Mouse (Mus musculus) layer of hippocampus, adult 18-20 months (tissue): ENCODE results near the gene Sav1. TPM values are rescaled to one million over a fixed set of nuclear protein-coding genes. Genes with fewer than 3 reads are reported as not detected.
A peak's percentile ranks its signal among the peaks of the same experiment; 100 is the strongest.

Experiments
- DNase-seq, 2 experiments: peaks; one replicate each; pipeline ENCODE4 v3.0.0; 2022; ENCODE audit warnings: low spot score in 2 of 2
- long read RNA-seq: library from polyadenylated mRNA; stranded (forward); transcript quantifications from one replicate; pipeline ENCODE4 v2.0.0, GENCODE M21; 2021
- total RNA-seq, 2 experiments: library from RNA; stranded (reverse); gene quantifications; 2 replicates each; pipeline ENCODE4 v1.2.3; 2021

Sav1 gene
- 10 to 100 TPM; 15.7 to 16.4 TPM for total RNA-seq
- long read RNA-seq, transcript Sav1-201 (5 exons, 2,524 nt) = major isoform, 15 of 20 reads
- long read RNA-seq, partial matches to known transcripts = 1 of 20 reads
- long read RNA-seq, other reads (novel, unspliced or antisense) = 3 of 20 reads

GRCm38 (mm10) chr12:69986786-69987497 is at the start of gene Sav1:
Gene Sav1, minus strand, starts transcription at chr12:69987002.
- peak; percentile 84 to 89 for DNase-seq

- DNase-seq = no peak
These were observed 39.4 kb upstream of the Sav1 start for GRCm38 (mm10) chr12:70026233-70026632.

GRCm38 (mm10) chr12:70025431-70025830 is 38.6 kb upstream of the Sav1 start:
- no peak for DNase-seq

GRCm38 (mm10) chr12:70023580-70023979 is 36.8 kb upstream of the Sav1 start:
- DNase-seq = no peak

GRCm38 (mm10) chr12:70018153-70018552 is 31.4 kb upstream of the Sav1 start:
- DNase-seq = no peak

GRCm38 (mm10) chr12:70015936-70016335 is 29.1 kb upstream of the Sav1 start:
- DNase-seq = no peak

- DNase-seq = no peak
These were observed 24.9 kb upstream of the Sav1 start for GRCm38 (mm10) chr12:70011681-70012080.

GRCm38 (mm10) chr12:70010356-70010755 is 23.6 kb upstream of the Sav1 start:
- DNase-seq = no peak

GRCm38 (mm10) chr12:70005103-70005502 is 18.3 kb upstream of the Sav1 start:
- no peak for DNase-seq

- DNase-seq = no peak
These were observed 11.6 kb upstream of the Sav1 start for GRCm38 (mm10) chr12:69998186-69998983.

- no peak for DNase-seq
These were observed 8.6 kb upstream of the Sav1 start for GRCm38 (mm10) chr12:69995382-69995781.

- DNase-seq = peak in 1 of 2 experiments; percentile 33
These were observed 500 bp downstream of the Sav1 start for GRCm38 (mm10) chr12:69986241-69986762.

- DNase-seq = no peak
These were observed 1.3 kb downstream of the Sav1 start for GRCm38 (mm10) chr12:69985546-69985945.

GRCm38 (mm10) chr12:69982874-69983273 is 3.9 kb downstream of the Sav1 start:
- no peak for DNase-seq

GRCm38 (mm10) chr12:69977376-69977998 is 9.3 kb downstream of the Sav1 start:
- DNase-seq = no peak

GRCm38 (mm10) chr12:69976688-69977087 is 10.1 kb downstream of the Sav1 start:
- DNase-seq = no peak

- no peak for DNase-seq
These were observed 13.1 kb downstream of the Sav1 start for GRCm38 (mm10) chr12:69973666-69974065.

- DNase-seq = no peak
These were observed 18.6 kb downstream of the Sav1 start for GRCm38 (mm10) chr12:69968154-69968553.

GRCm38 (mm10) chr12:69967112-69967511 is 19.7 kb downstream of the Sav1 start:
- DNase-seq = no peak

- no peak for DNase-seq
These were observed 20.7 kb downstream of the Sav1 start for GRCm38 (mm10) chr12:69966071-69966470.

GRCm38 (mm10) chr12:69965644-69966043 is 21.2 kb downstream of the Sav1 start:
- no peak for DNase-seq

- no peak for DNase-seq
These were observed 23.7 kb downstream of the Sav1 start for GRCm38 (mm10) chr12:69963141-69963540.
